Mouse (Mus musculus) E14TG2a.4 (cell line): ENCODE data around the gene Gtsf1.

ENCODE experiments used
- H3K27me3 ChIP-seq: 2 replicates; pipeline ENCODE4 v1.6.1; 2014; ENCODE audit warnings: low read length, control low read depth; ENCODE audit not compliant: insufficient read depth
- H3K36me3 ChIP-seq: 2 replicates; pipeline ENCODE4 v1.6.1; 2014; ENCODE audit warnings: low read length, control low read depth; ENCODE audit not compliant: insufficient read depth
- H3K4me1 ChIP-seq: replicated peaks from 2 replicates; pipeline ENCODE4 v1.6.1; 2014; ENCODE audit warnings: low read depth, low read length, control low read depth
- H3K4me3 ChIP-seq: replicated peaks from 2 replicates; pipeline ENCODE4 v1.5.1; 2014; ENCODE audit warnings: mild to moderate bottlenecking, low read length
- H3K9me3 ChIP-seq: 2 replicates; pipeline ENCODE4 v1.6.1; 2014; ENCODE audit warnings: low read length, control low read depth
- CTCF ChIP-seq: conservative IDR thresholded peaks from 2 replicates; pipeline ENCODE4 v1.5.1; 2014; ENCODE audit warnings: low read length
- NANOG ChIP-seq: IDR thresholded peaks from 2 replicates; pipeline ENCODE4 v1.6.1; 2014; ENCODE audit warnings: borderline replicate concordance, low read length, mixed read lengths
- POU5F1 ChIP-seq: IDR thresholded peaks from 2 replicates; pipeline ENCODE4 v1.6.1; 2014; ENCODE audit warnings: low read length, borderline replicate concordance

Gtsf1 gene

GRCm38 (mm10) chr15:103356130-103356529 lies 74.1 kb downstream of the Gtsf1 start:
- no peaks in the 10 kb centered on the region for H3K9me3 ChIP-seq
- no peaks in the 10 kb centered on the region for H3K27me3 ChIP-seq
- H3K4me1 ChIP-seq: peaks cover 54% of the 10 kb centered on the region
- H3K36me3 ChIP-seq: peaks cover 94% of the 10 kb centered on the region
- TF ChIP-seq NANOG (no peak), CTCF (no peak), POU5F1 (no peak)
- H3K4me3 ChIP-seq: no peak overlapping the region

- Histone ChIP-seq H3K4me1 (peaks cover 49% of the 10 kb centered on the region), H3K4me3 (no peak overlapping the region)
These were observed 74.8 kb downstream of the Gtsf1 start for GRCm38 (mm10) chr15:103355420-103355819.

GRCm38 (mm10) chr15:103354690-103355089 lies 75.6 kb downstream of the Gtsf1 start:
- Histone ChIP-seq H3K27me3 (no peaks in the 10 kb centered on the region), H3K4me1 (peaks cover 42% of the 10 kb centered on the region), H3K36me3 (peaks cover 98% of the 10 kb centered on the region), H3K4me3 (no peak overlapping the region), H3K9me3 (no peaks in the 10 kb centered on the region)
- TF ChIP-seq NANOG: no peak
- no peak for TF ChIP-seq CTCF
- no peak for TF ChIP-seq POU5F1

More at GRCm38 (mm10) chr15:103355420-103355819, 74.8 kb downstream of the Gtsf1 start:
- H3K9me3 ChIP-seq: no peaks in the 10 kb centered on the region
- H3K36me3 ChIP-seq: peaks cover 98% of the 10 kb centered on the region
- no peaks in the 10 kb centered on the region for H3K27me3 ChIP-seq
- TF ChIP-seq NANOG: no peak
- no peak for TF ChIP-seq CTCF
- no peak for TF ChIP-seq POU5F1

DNA sequence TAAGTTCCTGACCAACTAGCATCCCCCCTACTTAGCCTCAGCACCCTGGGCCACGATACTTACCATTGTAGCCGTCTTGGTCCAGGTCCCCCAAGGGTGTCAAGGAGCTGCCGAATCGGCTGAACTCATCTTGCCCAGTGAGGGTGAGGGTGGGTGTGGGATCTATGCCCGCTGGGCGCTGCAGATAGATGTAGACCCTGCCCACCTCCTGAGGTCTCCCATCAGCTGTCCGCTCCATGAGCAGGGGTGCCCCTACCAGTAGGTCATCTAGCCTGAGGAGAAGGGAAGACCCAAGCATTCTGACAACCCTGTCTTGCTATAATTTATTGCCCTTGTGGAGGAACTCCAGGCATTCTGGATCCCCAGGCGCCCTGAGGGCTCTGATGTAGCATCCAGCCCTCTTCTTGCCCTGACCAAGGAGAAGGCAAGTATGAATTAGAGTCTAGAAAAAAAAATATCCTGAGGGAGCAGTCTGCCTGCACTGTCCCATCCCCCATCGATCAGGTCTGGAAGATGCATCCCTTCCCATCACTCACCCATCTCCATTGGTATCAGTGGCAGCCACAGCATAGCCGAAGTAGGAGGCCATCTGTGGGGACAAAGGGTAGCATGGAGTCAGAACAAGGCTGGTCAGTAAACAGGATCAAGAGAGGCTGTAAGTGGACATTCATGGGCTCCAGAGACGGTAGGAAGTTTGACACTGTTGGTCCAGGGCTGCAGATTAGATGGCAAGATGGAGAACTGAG lies 76.6 kb downstream of the Gtsf1 start:
- Histone ChIP-seq H3K9me3 (no peaks in the 10 kb centered on the region), H3K36me3 (peaks cover 100% of the 10 kb centered on the region), H3K4me3 (no peak overlapping the region), H3K27me3 (no peaks in the 10 kb centered on the region), H3K4me1 (peaks cover 33% of the 10 kb centered on the region)
- TF ChIP-seq NANOG (no peak), CTCF (no peak), POU5F1 (no peak)

DNA sequence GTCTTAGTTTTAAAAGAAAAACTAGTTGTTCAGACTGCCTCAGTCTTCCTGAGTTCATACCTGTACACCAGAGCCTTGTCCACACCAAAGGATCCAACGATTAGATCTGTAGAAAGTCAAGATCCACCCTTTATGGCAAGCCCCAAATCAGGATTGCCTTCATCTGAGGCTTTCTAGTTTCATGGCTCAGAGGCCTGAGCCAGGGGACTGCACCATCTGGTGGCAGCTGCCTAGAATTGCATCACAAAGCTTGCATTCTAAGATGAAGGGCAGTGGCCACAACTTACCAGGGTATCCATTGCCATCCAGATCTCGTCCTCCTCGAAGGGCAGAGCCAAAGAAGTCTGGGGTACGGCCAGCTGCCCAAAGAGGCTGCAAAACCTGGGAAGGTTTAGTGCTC lies 77.4 kb downstream of the Gtsf1 start:
- peaks cover 25% of the 10 kb centered on the region for H3K4me1 ChIP-seq
- peaks cover 100% of the 10 kb centered on the region for H3K36me3 ChIP-seq
- H3K4me3 ChIP-seq: no peak overlapping the region
- no peak for TF ChIP-seq POU5F1
- TF ChIP-seq NANOG: no peak
- peak; percentile 87 for TF ChIP-seq CTCF
- H3K27me3 ChIP-seq: no peaks in the 10 kb centered on the region
- H3K9me3 ChIP-seq: no peaks in the 10 kb centered on the region
